Comparison of ENCODE assay signal across 9 mouse cellular contexts in the genomic region with DNA sequence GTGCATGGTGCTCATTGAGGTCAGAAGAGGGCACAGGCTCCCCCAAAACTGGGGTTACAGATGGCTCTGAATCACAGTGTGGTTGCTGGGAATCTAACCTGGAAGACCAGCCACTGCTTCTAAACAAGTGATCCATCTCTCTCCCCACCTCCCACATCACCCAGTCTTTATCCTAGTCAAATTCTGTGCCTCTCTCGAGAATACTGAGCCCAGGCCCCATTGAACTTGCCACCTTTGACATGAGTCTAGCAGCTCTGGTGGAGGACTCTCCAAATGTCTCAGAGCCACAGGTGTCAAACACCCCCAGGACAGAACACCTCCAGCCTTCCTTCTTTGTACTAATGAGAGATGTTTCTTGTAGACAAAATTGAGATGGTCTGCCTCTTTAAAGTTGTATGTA. TPM values are rescaled to one million over a fixed set of nuclear protein-coding genes. Genes with fewer than 3 reads are reported as not detected.
DNase-seq lines count a peak whose midpoint lies in the region; ATAC-seq and TF ChIP-seq lines count a peak whose summit lies in the region.
"Had no signal": no experiment of that assay in that cellular context is flagged by ENCODE, and none has a peak within 500 bp of the region (broad histone marks: within the 10 kb centered on the region; RNA-seq: fewer than 3 reads in every experiment).

No protein-coding gene starts in this region.

- peaks cover 18% of the 10 kb centered on the region for H3K36me3 ChIP-seq in liver, embryonic 13.5 days

- H3K9ac ChIP-seq in liver, embryonic 13.5 days, result peak overlapping the region; percentile 99

- 7% methylated on average over 1 of the region's 1 CpGs for WGBS in liver, embryonic 13.5 days (ENCODE audit: insufficient replicate concordance)

- intact Hi-C loops in gastrocnemius, adult 2 months (cut with DNase I), result loop anchor here (5.0 kb wide), 2 partner anchors 41 to 81 kb away; no protein-coding TSS in a partner anchor

- DNase-seq in gastrocnemius, adult 2 months, result peak; percentile 9
- no peak for DNase-seq in gastrocnemius, postnatal 25 days
- DNase-seq in thymus, postnatal 14 days, result peak; percentile 33
- DNase-seq in thymus, postnatal 0 days (ENCODE audit: low spot score), result no peak
- no peak for DNase-seq in liver, embryonic 13.5 days
- DNase-seq in testis, postnatal 10 days (ENCODE audit: low spot score), result peak; percentile 29
- no peak for DNase-seq in frontal cortex, postnatal 36 days (ENCODE audit: low spot score in 2 of 2)
- DNase-seq in right cerebral cortex, adult 18-20 months, result no peak
- DNase-seq: kidney, adult 18-20 months had no signal

- H3K27ac ChIP-seq in gastrocnemius, adult 2 months, result no peak overlapping the region
- peak overlapping the region; percentile 81 for H3K27ac ChIP-seq in liver, embryonic 13.5 days

- TF ChIP-seq CTCF in gastrocnemius, adult 2 months (IDR thresholded peaks at IDR 0.05), result no peak

- peaks cover 72% of the 10 kb centered on the region for H3K4me1 ChIP-seq in liver, embryonic 13.5 days (replicated peaks)

- ATAC-seq in liver, embryonic 13.5 days (ENCODE audit: low read depth), result no peak

- H3K9me3 ChIP-seq in liver, embryonic 13.5 days (replicated peaks), result no peaks in the 10 kb centered on the region

- H3K27me3 ChIP-seq in liver, embryonic 13.5 days, result peaks cover 7% of the 10 kb centered on the region; the same call in 1 of the 2 replicates

- peak overlapping the region; percentile 91 for H3K4me3 ChIP-seq in gastrocnemius, adult 2 months
- peak overlapping the region; percentile 98 for H3K4me3 ChIP-seq in liver, embryonic 13.5 days (replicated peaks)

- peak overlapping the region; percentile 99 for H3K4me2 ChIP-seq in liver, embryonic 13.5 days

RNA-seq across cellular contexts. Expression of a gene that starts 1.2 kb away (rescaled TPM):
- total RNA-seq in gastrocnemius, adult 2 months (2021), result 1 to 10 TPM; 5.1 to 6.4 TPM
- 1 to 10 TPM; 6.0 to 7.5 TPM for total RNA-seq in gastrocnemius, postnatal 25 days (2021)
- 22.9 and 25.1 TPM in 2 replicates for polyA plus RNA-seq in thymus, postnatal 0 days (2015; fragmentation: Nextera tagmentation; extraction: Ambion mirVana)
- polyA plus RNA-seq in liver, embryonic 13.5 days (2015; fragmentation: Nextera tagmentation; extraction: Ambion mirVana), result 23.6 and 27.5 TPM in 2 replicates

Comparison
In these comparisons a context has a peak if more than half of its experiments do, and no peak if none do; other contexts are left out.
1. DNase-seq: peak in gastrocnemius, adult 2 months (single experiment), thymus, postnatal 14 days (single experiment) and testis, postnatal 10 days (single experiment); none in gastrocnemius, postnatal 25 days (single experiment), thymus, postnatal 0 days (single experiment), liver, embryonic 13.5 days (single experiment), frontal cortex, postnatal 36 days (0 of 2) and right cerebral cortex, adult 18-20 months (single experiment).